Mouse (Mus musculus): ENCODE measurements around the gene Mtss1l. TPM values are rescaled to one million over a fixed set of nuclear protein-coding genes. Genes with fewer than 3 reads are reported as not detected.

The Mtss1l gene
- polyA plus RNA-seq, 1 experiment from 2014 or later, result 0.34 TPM

DNA sequence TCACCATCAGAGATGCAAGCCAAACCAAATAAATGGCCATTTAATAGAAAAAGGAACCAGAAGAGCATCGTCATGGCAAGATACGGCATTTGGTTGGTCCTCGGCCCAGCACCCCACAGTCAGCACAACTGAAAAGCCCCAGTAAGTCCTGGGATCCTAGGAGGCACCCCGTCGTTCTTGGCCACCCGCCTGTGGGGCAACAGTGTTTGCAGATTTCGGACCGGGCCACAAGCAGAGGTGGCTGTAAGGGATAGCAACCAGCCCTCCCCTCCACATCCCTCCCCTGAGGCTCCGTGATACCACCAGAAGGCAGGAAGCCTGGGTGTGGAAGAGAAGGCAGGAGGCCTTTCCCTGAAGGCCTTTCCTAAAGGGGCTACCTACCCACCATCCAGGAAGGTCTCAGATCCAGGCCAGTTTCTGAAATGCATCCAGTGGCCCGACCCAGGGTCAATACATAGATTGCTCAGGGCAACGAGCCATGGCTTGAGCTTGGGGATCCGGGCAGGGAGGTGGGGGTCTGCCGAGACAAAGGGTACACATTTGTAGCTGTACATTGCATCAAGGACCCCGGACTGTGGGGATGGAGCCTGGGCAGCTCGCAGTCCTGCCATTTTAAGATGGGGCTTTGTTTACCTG, 20.7 kb downstream of the Mtss1l start:
- H3K27ac ChIP-seq, result no peak overlapping the region
- WGBS (ENCODE audit: missing documents), result 81% methylated on average over 12 of the region's 15 CpGs
- H3K36me3 ChIP-seq (ENCODE audit: inconsistent target), result no peaks in the 10 kb centered on the region
- no peak overlapping the region for H3K4me3 ChIP-seq (ENCODE audit: inconsistent target)
- no peaks in the 10 kb centered on the region for H3K79me2 ChIP-seq (ENCODE audit: inconsistent target)

DNA sequence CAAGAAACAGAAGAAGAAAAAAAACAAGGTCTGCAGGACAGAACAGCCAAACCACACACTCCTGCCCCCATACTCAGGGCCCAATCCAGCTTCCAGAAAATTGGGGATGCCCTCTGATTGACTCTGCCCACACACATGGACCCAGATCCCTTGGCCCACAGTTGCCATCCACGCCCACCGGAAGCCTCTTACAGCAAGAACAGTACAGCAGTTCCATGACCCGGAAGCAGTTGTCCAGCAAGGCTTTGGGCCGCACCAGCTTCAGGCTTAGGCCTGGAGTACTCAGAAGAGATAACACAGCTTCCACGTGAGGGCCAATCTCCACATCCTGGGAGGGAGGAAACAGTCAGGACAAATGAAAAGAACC, 21.2 kb downstream of the Mtss1l start:
- H3K27ac ChIP-seq, result no peak overlapping the region
- 98% methylated on average over 5 of the region's 5 CpGs for WGBS (ENCODE audit: missing documents)
- H3K4me3 ChIP-seq (ENCODE audit: inconsistent target), result no peak overlapping the region
- no peaks in the 10 kb centered on the region for H3K79me2 ChIP-seq (ENCODE audit: inconsistent target)
- H3K36me3 ChIP-seq (ENCODE audit: inconsistent target), result no peaks in the 10 kb centered on the region

GRCm38 (mm10) chr8:110745162-110745561, 23.9 kb downstream of the Mtss1l start:
- no peaks in the 10 kb centered on the region for H3K36me3 ChIP-seq (ENCODE audit: inconsistent target)
- H3K27ac ChIP-seq, result no peak overlapping the region
- no peak overlapping the region for H3K4me3 ChIP-seq (ENCODE audit: inconsistent target)
- 95% methylated on average over 10 of the region's 10 CpGs for WGBS (ENCODE audit: missing documents)
- H3K79me2 ChIP-seq (ENCODE audit: inconsistent target), result no peaks in the 10 kb centered on the region

GRCm38 (mm10) chr8:110746661-110747060, 25.4 kb downstream of the Mtss1l start:
- no peaks in the 10 kb centered on the region for H3K36me3 ChIP-seq (ENCODE audit: inconsistent target)
- H3K79me2 ChIP-seq (ENCODE audit: inconsistent target), result no peaks in the 10 kb centered on the region
- WGBS (ENCODE audit: missing documents), result 83% methylated on average over 9 of the region's 9 CpGs
- H3K27ac ChIP-seq, result no peak overlapping the region
- no peak overlapping the region for H3K4me3 ChIP-seq (ENCODE audit: inconsistent target)

DNA sequence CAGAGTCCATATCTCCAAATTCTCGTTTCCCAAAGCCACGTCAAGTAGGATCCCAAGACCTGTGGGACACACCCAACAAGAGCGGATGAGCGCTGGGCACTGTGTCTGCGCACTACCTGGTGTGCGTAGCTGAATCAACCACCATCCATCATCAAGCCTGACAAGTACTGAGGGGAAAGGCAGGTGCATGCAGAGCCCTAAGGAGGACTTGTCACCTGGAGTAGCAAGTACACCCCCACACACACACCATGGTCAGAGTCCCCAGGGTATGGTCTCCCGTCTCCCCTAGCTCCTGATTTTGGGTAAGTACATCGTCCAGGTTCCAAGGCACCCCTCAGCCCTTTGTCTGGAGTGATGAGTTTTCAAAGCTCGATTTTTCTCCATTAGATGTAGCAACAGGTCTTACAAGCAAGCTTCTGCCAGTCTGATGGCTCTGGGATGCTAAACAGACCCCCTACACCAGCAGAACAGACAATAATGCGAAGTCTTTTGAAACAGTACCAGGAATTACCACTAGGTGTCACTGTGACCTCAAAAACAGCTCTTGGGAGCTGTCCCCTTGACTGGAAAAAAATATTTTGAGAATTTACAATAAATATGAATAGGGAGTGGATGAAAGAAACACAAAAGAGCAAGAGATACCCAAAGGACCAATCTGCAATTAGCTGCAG, 28.4 kb downstream of the Mtss1l start:
- 58% methylated on average over 10 of the region's 10 CpGs for WGBS (ENCODE audit: missing documents)

DNA sequence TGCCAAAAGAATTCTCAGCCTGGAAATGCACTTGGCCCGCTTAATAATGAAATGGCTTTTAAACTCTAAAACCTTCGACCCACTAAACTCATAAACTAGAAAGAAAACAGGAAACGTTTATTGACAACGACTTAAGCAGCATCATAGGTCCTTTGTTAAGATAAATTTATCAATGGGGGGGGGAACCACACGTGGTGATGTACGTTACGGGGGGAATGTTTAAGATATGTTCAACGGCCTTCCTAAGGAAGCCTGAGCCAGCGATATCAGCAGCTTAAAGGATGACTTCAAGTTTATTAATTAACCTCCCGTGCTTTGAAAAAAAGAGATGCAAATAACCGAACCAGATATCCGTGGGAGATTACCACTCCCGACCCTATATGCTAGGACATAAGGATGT, 29.0 kb downstream of the Mtss1l start:
- Histone ChIP-seq H3K36me3 (ENCODE audit: inconsistent target) (no peaks in the 10 kb centered on the region), H3K27ac (no peak overlapping the region), H3K4me3 (ENCODE audit: inconsistent target) (no peak overlapping the region), H3K79me2 (ENCODE audit: inconsistent target) (no peaks in the 10 kb centered on the region)
- 57% methylated on average over 13 of the region's 13 CpGs for WGBS (ENCODE audit: missing documents)

More for the DNA sequence above, 28.4 kb downstream of the Mtss1l start:
- H3K36me3 ChIP-seq (ENCODE audit: inconsistent target), result no peaks in the 10 kb centered on the region
- no peak overlapping the region for H3K27ac ChIP-seq
- no peaks in the 10 kb centered on the region for H3K79me2 ChIP-seq (ENCODE audit: inconsistent target)
- H3K4me3 ChIP-seq (ENCODE audit: inconsistent target), result no peak overlapping the region

- H3K27ac ChIP-seq, result no peak overlapping the region
- no peaks in the 10 kb centered on the region for H3K36me3 ChIP-seq (ENCODE audit: inconsistent target)
- H3K79me2 ChIP-seq (ENCODE audit: inconsistent target), result no peaks in the 10 kb centered on the region
- no peak overlapping the region for H3K4me3 ChIP-seq (ENCODE audit: inconsistent target)
- WGBS (ENCODE audit: missing documents), result 86% methylated on average over 5 of the region's 5 CpGs
Observed at GRCm38 (mm10) chr8:110751490-110751889, 30.2 kb downstream of the Mtss1l start.

- Histone ChIP-seq H3K79me2 (ENCODE audit: inconsistent target) (no peaks in the 10 kb centered on the region), H3K27ac (no peak overlapping the region), H3K36me3 (ENCODE audit: inconsistent target) (no peaks in the 10 kb centered on the region), H3K4me3 (ENCODE audit: inconsistent target) (no peak overlapping the region)
- WGBS (ENCODE audit: missing documents), result 61% methylated on average over 4 of the region's 4 CpGs
Observed at GRCm38 (mm10) chr8:110754713-110755112, 33.4 kb downstream of the Mtss1l start.

GRCm38 (mm10) chr8:110755511-110756170, 34.4 kb downstream of the Mtss1l start:
- WGBS (ENCODE audit: missing documents), result 69% methylated on average over 15 of the region's 15 CpGs
- Histone ChIP-seq H3K79me2 (ENCODE audit: inconsistent target) (no peaks in the 10 kb centered on the region), H3K27ac (no peak overlapping the region), H3K36me3 (ENCODE audit: inconsistent target) (no peaks in the 10 kb centered on the region), H3K4me3 (ENCODE audit: inconsistent target) (no peak overlapping the region)

DNA sequence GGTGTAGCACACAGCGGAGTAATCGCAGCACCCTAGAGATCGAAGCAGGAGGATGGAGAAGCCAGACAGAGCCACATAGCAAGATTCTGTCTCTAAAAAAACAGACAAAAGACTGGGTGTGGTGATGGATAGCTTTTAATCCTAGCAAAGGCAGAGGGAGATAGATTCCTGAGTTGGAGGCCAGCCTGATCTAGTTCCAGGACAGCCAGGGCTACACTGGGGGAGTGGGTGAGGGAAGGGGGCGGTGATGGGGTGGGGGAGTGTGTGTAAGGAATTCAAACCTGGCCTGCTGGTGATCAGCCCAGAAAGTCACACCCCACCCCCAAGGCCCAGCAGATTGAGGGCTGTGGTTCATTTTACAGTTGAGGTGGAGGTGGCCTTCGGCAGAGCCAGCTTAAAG, 34.9 kb downstream of the Mtss1l start:
- H3K36me3 ChIP-seq (ENCODE audit: inconsistent target), result no peaks in the 10 kb centered on the region
- WGBS (ENCODE audit: missing documents), result 78% methylated on average over 5 of the region's 5 CpGs
- no peak overlapping the region for H3K4me3 ChIP-seq (ENCODE audit: inconsistent target)
- no peak overlapping the region for H3K27ac ChIP-seq
- H3K79me2 ChIP-seq (ENCODE audit: inconsistent target), result no peaks in the 10 kb centered on the region

- no peaks in the 10 kb centered on the region for H3K79me2 ChIP-seq (ENCODE audit: inconsistent target)
- H3K4me3 ChIP-seq (ENCODE audit: inconsistent target), result no peak overlapping the region
- no peaks in the 10 kb centered on the region for H3K36me3 ChIP-seq (ENCODE audit: inconsistent target)
- 79% methylated on average over 7 of the region's 7 CpGs for WGBS (ENCODE audit: missing documents)
- H3K27ac ChIP-seq, result no peak overlapping the region
Observed at GRCm38 (mm10) chr8:110760280-110760940, 39.1 kb downstream of the Mtss1l start.

DNA sequence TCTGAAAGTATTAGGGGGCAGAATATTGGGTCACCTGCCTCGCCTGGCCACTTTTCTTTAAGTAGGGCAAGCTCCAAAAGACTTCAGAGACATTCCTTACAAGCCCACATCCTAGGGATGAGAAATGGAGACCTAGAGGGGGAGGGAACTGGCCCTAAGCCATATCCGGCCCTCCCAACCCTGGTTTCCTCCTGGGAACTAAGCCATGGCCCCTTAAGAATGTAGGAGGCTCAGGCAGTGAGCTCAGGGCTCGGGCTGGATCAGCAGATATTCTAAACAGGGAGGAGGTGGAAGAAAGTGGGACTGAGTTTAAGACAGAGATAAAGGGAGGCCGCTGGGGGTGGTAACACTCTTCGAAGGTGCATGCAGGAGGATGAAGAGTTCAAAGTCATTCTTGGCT, 39.9 kb downstream of the Mtss1l start:
- H3K36me3 ChIP-seq (ENCODE audit: inconsistent target), result no peaks in the 10 kb centered on the region
- no peaks in the 10 kb centered on the region for H3K79me2 ChIP-seq (ENCODE audit: inconsistent target)
- H3K27ac ChIP-seq, result no peak overlapping the region
- 72% methylated on average over 5 of the region's 5 CpGs for WGBS (ENCODE audit: missing documents)
- H3K4me3 ChIP-seq (ENCODE audit: inconsistent target), result no peak overlapping the region

DNA sequence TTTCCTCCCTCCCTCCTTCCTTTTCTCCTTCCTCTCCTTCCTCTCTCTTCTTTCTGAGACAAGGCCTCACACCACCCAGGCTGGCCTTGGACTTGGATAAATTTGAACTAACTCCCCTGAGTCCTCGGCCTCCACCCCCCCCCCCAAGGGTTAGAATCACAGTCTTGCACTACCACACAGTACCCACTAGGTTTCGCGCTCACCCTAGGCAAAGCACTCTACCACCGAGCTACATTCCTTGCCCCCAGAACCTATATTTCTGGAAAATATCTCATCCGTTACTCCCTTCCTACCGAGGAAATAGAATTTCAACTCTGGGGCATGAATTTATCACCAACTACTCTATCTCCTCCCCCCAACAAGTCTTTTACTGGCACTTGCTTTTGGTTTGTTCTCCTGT, 40.7 kb downstream of the Mtss1l start:
- no peak overlapping the region for H3K4me3 ChIP-seq (ENCODE audit: inconsistent target)
- H3K36me3 ChIP-seq (ENCODE audit: inconsistent target), result no peaks in the 10 kb centered on the region
- no peak overlapping the region for H3K27ac ChIP-seq
- no peaks in the 10 kb centered on the region for H3K79me2 ChIP-seq (ENCODE audit: inconsistent target)
- WGBS (ENCODE audit: missing documents), result 95% methylated on average over 2 of the region's 6 CpGs

DNA sequence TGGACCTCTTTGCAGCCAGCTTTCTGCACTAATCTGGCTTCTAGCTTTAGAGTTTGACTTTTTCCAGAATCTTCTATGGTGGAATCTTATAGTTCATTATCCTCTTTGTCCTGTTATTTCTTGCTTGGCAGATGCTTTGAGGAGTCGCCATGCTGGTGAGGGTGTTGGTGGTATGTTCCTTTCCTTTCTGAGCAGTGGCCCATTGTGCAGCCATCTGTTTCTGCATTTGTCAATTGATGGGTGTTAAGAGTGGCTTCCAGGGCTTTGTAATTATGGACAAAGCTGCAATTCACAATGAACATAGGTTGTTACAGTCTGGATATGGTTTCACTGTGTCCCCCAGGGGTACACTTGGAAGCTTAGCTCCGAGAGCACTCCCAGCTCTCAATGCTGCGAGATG, 43.4 kb downstream of the Mtss1l start:
- WGBS (ENCODE audit: missing documents), result 91% methylated on average over 3 of the region's 3 CpGs
- Histone ChIP-seq H3K79me2 (ENCODE audit: inconsistent target) (no peaks in the 10 kb centered on the region), H3K36me3 (ENCODE audit: inconsistent target) (no peaks in the 10 kb centered on the region), H3K4me3 (ENCODE audit: inconsistent target) (no peak overlapping the region), H3K27ac (no peak overlapping the region)

DNA sequence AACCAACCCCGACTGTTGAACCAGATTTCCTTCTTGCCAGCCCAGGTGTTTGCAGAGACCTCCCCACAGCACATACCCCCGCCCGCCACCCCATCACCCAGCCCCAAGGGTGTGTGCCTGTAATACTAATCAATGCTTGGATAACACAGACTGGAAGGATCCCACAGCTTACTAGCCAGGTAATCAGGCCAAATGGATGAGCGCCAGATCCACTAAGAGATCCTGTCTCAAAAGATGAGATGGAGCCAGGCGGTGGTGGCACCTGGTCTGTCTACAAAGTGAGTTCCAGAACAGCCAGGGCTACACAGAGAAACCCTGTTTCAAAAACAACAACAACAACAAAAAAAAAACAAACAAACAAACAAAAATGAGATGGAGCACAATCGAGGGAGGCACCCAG, 46.0 kb downstream of the Mtss1l start:
- H3K4me3 ChIP-seq (ENCODE audit: inconsistent target), result no peak overlapping the region
- no peaks in the 10 kb centered on the region for H3K36me3 ChIP-seq (ENCODE audit: inconsistent target)
- no peaks in the 10 kb centered on the region for H3K79me2 ChIP-seq (ENCODE audit: inconsistent target)
- H3K27ac ChIP-seq, result no peak overlapping the region
- 84% methylated on average over 6 of the region's 6 CpGs for WGBS (ENCODE audit: missing documents)
